Mouse (Mus musculus) urinary bladder, postnatal 36 days (tissue): ENCODE data around the gene Olfr1180.
"Not testable (repeated sequence)": the region's sequence is repeated elsewhere in the genome, so short reads cannot be mapped to it uniquely, and the experiment has no call there.

ENCODE experiments used
- DNase-seq, 2 experiments: peaks; one replicate each; pipeline ENCODE4 v3.0.0; 2022; ENCODE audit warnings: low spot score in 2 of 2, mixed read lengths in 1 of 2

Gene Olfr1180

DNA sequence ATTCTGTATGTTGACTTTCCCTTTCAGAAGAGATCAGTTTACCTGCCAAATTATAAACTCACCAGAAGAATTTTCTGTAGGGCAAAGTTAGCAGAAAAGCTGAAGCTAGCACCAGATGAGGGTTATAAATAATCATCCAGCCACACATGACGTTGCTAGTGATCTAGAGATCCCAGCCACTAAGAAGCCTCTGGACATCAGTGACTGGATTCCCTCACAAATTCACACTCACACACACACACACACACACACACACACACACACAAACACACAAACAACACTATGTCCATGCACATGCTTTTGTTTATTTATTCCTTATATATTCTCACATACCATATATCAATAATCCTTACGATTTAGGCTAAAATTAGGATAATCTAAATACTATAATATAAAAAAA lies at the start of gene Olfr1180:
Gene Olfr1180, minus strand, starts transcription at position 101 of the 400 bp plus-strand sequence.
- no peak for DNase-seq

DNA sequence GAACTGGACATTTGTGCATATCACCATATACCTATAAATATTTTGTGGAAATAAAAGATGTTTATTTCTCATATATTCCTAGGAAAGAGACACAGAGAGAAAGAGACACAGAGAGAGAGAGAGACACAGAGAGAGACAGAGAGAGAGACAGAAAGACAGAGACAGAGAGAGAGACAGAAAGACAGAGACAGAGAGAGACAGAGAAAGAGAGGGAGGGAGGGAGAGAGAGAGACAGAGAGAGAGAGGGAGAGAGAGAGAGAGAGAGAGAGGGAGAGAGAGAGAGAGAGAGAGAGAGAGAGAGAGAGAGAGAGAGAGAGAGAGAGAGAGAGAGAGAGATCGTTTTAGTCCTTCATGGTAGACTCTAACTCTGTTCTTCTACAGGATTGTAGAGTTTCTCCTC lies 35.6 kb upstream of the Olfr1180 start, which contains the start of gene Olfr1183:
Gene Olfr1183, plus strand, starts transcription at position 301 of the 400 bp plus-strand sequence.
- not testable (repeated sequence) for DNase-seq

DNA sequence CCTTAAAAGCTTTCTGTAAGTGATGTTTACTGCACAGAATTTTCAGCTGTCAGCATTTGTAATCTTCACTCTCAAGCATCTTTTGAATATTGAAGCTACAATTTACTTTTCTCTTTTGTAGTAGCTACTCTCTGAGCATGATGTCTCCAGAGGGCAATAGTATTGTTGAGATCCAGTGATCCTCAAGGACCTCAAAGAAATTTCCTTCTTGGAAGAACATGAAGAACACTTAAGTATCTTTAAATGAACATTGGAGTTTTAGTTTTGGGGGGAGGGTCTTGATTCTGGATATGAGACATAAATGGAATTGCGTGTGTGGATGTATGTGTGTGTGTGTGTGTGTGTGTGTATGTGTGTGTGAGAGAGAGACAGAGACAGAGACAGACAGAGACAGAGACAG lies 30.1 kb upstream of the Olfr1180 start, which contains the start of gene Gm13757:
Gene Gm13757, minus strand, starts transcription at position 101 of the 400 bp plus-strand sequence.
- DNase-seq: no peak

DNA sequence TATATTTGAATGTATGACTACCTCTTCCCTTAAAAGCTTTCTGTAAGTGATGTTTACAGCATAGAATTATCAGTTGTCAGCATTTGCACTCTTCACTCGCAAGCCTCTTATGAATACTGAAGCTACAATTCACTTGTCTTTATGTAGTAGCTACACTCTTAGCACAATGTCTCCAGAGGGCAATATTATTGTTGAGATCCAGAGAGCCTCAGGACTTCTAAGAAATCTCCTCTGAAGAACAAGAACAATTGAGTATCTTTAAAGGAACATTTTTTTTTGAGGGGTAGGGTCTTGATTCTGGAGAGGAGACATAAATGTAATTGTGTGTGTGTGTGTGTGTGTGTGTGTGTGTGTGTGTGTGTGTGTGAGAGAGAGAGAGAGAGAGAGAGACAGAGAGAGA lies 7.1 kb upstream of the Olfr1180 start, which contains the start of gene Olfr1181:
Gene Olfr1181, minus strand, starts transcription at position 101 of the 400 bp plus-strand sequence.
- no peak for DNase-seq

DNA sequence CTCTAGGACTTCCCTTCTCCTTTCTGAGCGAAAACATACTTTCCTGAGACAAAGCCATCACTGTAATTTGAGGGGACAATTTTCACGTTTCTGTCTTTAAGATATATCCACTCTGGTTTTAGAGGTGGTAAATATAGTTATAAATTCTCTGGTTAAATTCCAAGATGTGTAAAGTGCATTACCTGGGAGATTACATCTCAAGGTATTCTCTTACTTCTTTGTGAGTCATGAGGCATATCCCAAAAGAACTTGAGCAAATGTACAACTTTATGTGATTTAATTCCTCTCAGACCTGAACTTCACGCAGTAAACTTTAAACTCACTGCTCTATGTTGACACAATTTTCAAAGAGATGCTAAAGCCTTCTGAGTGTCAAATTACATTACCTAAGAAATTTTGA lies 12.6 kb downstream of the Olfr1180 start, which contains the start of gene Olfr1179:
Gene Olfr1179, minus strand, starts transcription at position 101 of the 400 bp plus-strand sequence.
- DNase-seq: no peak

DNA sequence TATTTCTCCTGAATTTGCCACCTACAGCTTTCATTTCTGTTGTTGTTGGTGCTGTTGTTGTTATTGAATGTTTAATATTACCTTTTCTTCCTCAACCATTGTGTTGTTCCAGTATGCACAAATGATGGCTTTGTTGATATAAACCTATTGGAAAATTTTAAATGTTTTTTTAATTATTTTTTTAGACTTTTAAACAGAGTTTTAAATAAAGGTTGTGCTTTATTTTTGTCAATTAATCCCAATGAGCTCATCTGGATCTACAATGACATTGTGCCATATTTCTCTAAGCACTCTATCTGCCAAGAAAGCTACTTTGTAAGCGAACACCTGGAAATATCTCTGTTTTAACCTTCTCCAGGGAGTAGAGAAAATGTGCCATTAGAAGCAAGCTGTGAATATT lies 32.2 kb downstream of the Olfr1180 start, which contains the start of gene Olfr1178:
Gene Olfr1178, plus strand, starts transcription at position 301 of the 400 bp plus-strand sequence.
- no peak for DNase-seq
